Mouse (Mus musculus): ENCODE data around the gene Tbcd. TPM values are rescaled to one million over a fixed set of nuclear protein-coding genes. Genes with fewer than 3 reads are reported as not detected.

The Tbcd gene
- 27.9 and 31.1 TPM in 2 replicates for polyA plus RNA-seq (2012; rRNA removed; ENCODE audit: low replicate concordance)

DNA sequence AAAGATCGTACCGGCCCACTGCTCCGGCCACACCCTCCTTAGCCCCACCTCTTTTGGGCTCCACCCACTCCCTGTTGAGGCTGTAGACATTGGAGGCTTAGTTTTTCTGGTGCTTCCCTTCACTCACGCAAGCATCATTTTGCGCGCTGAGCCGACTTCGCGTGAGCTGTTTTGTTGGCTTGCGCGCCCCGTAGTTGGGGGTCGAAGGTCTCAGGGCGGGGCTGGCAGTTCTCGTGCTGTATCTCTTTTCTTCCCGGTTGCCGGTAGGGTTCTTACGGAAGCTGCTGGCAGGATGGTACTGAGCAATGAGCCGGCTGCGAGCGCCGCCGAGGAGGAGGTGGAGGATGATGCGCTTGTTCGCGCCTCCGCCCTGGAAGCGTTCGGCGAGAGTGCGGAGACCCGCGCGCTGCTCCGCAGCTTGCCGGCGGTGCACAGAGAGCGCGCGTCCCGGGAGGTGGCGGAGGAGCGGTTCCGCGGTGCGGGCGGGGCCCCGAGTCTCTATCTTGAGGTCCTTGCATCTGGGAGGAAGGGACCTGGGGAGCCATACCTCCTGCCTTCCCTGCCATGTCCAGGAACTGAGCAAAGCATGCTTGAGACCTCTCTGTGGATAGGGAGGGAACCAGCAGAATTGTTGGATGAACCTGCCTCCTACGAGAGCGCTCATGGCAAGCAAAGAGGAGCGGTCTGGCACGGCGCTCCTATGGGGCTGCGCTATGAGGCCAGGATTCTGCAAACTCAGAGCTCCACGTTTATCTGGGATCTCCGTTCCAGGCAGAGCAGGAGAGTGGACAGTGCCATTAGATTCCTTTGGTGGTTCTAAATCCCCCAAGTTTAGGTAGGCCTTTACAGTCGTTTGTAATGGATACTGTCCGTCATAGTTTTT is at the start of gene Tbcd:
TSS of gene Tbcd (plus strand) at position 197 of the 883 bp plus-strand sequence.

DNA sequence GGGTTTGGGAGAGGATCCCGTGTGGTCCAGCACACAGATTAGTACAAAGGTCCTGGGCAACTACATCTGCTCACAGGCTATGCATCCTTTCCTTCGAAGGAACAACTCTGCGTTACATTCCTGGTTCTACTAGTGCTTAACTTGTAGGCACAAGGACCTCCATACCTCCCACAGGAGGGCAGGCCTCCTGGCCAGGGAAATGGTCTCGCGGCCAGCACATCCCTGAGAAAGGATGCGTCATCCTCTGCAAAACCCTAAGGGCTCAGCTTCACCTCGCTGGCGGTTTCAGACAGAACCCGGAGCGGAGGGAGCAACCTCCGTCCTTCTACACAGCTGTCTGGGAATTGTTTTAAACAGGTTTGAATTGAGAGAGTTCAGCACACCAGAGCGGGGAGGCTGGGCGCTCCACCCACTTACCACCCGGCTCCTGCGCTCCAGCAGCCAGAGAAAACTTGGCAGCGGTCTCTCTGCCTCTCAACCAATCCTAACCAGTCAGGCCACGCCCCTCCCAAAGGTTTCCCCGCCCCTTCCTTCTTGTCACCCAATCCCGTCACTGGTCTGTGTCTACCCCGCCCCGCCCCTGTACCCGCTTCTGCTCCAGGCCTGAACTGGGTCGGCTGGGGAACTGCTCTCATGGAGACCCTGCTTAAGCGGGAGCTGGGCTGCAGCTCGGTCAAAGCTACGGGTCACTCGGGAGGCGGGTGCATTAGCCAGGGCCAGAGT is 30.8 kb upstream of the Tbcd start, which contains the start of gene Fn3krp:
TSS of gene Fn3krp (plus strand) at position 572 of the 723 bp plus-strand sequence.

DNA sequence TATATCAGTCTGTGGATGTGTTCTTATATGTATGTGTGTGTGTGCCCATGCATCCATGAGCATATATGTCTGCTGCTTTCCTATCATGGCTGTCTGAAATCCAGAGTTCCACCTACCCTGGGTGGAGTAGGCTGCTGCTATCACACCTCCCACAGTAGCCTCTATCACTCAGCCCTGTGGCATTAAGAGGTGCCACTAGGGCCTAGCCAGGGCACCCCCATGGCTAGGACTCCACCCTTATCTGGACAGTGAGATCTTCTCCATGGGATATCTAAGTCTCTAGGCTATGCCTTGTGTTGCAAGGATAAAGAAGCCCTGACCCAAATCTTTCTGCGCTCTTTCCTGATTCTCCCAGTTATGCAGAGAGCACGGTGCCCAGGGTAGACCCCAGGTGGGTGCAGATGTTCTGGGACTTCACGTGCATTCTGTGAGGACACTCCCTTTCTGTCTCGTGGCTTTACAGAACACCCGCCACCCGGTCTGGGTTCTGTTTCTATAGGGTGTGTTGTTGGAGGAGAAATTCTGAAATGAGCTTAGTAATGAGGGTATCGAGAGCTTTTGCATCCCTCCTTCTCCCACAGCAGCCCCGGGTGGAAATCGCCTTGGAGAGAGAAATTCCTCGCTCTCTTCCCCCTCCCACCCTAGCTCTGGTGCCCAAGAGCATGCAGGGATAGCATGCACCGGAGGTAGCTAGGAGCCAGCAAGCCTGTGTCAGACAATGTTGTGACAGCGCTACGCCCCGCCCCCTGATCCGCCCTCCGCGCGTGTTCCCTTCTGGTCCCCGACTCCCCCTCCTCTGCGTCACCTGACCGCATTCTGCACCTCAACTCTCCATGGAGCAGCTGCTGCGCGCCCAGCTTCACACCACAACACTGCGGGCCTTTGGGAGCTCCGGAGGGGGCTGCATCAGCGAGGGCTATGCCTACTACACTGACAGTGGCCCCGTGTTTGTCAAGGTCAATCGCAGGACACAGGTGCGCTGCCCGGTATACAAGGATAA is 17.3 kb upstream of the Tbcd start, which contains the start of gene Fn3k:
TSS of gene Fn3k (plus strand) at position 758 of the 1,000 bp plus-strand sequence.

DNA sequence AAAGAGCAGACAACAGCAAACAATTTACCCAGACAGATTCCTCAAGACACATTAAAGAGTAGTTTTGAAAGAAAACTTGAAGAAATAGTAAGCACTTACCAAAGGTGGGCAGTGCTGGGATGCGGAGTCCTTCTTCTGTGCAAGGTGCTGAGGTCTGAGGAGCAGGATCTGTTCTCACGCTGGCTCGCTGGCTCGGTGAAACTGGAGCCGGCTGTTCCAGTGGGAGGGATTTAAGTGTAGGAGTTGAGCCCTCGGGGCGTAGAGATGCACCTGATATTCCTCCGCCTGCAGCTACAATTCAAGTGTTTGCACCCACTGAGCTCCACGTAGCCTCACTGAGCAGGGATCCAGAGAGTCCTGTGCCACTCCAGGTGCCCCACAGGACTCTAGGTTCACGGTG is 67.4 kb downstream of the Tbcd start, which contains the start of gene Zfp750:
TSS of gene Zfp750 (minus strand) at position 203 of the 400 bp plus-strand sequence.

Other genes with a start within 250 kb of the Tbcd start
- gene Hexdc, start 247.5 kb upstream of the Tbcd start, polyA plus RNA-seq (2012; rRNA removed; ENCODE audit: low replicate concordance): 21.6 and 29.7 TPM in 2 replicates
- gene Ogfod3, start 247.2 kb upstream of the Tbcd start, polyA plus RNA-seq (2012; rRNA removed; ENCODE audit: low replicate concordance): 18.2 and 19.4 TPM in 2 replicates
- 13.3 and 14.8 TPM in 2 replicates for gene Cybc1, start 222.6 kb upstream of the Tbcd start, polyA plus RNA-seq (2012; rRNA removed; ENCODE audit: low replicate concordance)
- gene Narf, start 214.7 kb upstream of the Tbcd start, polyA plus RNA-seq (2012; rRNA removed; ENCODE audit: low replicate concordance): 21.3 and 26.4 TPM in 2 replicates
- 15.5 and 25.4 TPM in 2 replicates for gene Foxk2, start 192.0 kb upstream of the Tbcd start, polyA plus RNA-seq (2012; rRNA removed; ENCODE audit: low replicate concordance)
- 19.7 and 21.2 TPM in 2 replicates for gene Wdr45b, start 97.5 kb upstream of the Tbcd start, polyA plus RNA-seq (2012; rRNA removed; ENCODE audit: low replicate concordance)
- 0.56 and 0.75 TPM in 2 replicates for gene Rab40b, start 63.7 kb upstream of the Tbcd start, polyA plus RNA-seq (2012; rRNA removed; ENCODE audit: low replicate concordance)
- gene Fn3krp, start 30.5 kb upstream of the Tbcd start, polyA plus RNA-seq (2012; rRNA removed; ENCODE audit: low replicate concordance): 0.66 and 1.1 TPM in 2 replicates
- 0.40 and 0.41 TPM in 2 replicates for gene Fn3k, start 17.0 kb upstream of the Tbcd start, polyA plus RNA-seq (2012; rRNA removed; ENCODE audit: low replicate concordance)
- gene Zfp750, start 67.4 kb downstream of the Tbcd start, polyA plus RNA-seq (2012; rRNA removed; ENCODE audit: low replicate concordance): 0.78 TPM in 1 of 2 replicates, not detected in the other
- 2.9 and 5.1 TPM in 2 replicates for gene B3gntl1, start 221.2 kb downstream of the Tbcd start, polyA plus RNA-seq (2012; rRNA removed; ENCODE audit: low replicate concordance)
- gene Metrnl, start 249.6 kb downstream of the Tbcd start, polyA plus RNA-seq (2012; rRNA removed; ENCODE audit: low replicate concordance): 89.5 and 264 TPM in 2 replicates